In the genomic region with DNA sequence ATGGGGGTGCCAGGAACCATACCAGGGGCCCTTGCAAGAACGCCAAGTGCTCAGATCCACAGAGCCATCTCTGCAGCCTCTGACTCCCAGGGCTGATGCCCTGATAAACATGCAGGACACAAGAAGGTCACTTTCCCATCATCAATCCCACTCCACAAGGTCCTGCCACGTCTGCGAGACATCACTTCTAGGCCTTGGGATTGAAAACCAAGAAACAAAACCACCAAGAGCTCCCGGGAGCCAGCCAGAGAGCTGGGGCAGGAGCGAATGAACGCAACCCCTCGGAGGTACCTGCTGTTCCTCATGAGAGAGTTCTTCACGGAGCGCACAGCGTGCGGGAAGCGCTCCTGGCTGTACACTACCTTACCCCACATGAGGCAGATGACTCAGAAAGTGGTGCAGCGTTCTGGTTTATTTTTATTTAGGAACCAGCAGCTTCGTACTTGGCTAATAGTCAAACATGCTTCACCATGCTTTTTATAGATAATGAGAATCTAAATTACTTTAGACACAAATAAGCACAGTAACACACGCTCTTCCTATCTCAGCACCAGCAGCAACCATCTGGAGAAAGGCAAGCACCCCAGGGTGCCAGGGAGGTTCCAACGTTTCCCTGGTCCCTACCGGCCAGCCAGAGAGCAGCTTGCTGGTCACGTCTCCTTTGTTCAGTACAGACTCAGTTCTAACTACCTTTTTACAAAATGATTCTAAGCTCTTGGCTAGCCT, we compare ENCODE assay signal across 18 mouse cellular contexts. TPM values are rescaled to one million over a fixed set of nuclear protein-coding genes. Genes with fewer than 3 reads are reported as not detected.
DNase-seq lines count a peak whose midpoint lies in the region; ATAC-seq and TF ChIP-seq lines count a peak whose summit lies in the region.
"Had no signal": no experiment of that assay in that cellular context is flagged by ENCODE, and none has a peak within 500 bp of the region (broad histone marks: within the 10 kb centered on the region; RNA-seq: fewer than 3 reads in every experiment).

No protein-coding gene starts in this region.

- whole genome bisulfite sequencing in midbrain, embryonic 11.5 days: 87% methylated on average over 18 of the region's 18 CpGs

- TF ChIP-seq POLR2A in cortical plate, adult 2 months (IDR thresholded peaks at IDR 0.05; ENCODE audit: extremely low read depth, insufficient read depth, low read length): no peak

- TF ChIP-seq CTCF in cortical plate, adult 2 months (IDR thresholded peaks at IDR 0.05; ENCODE audit: extremely low read depth, insufficient read depth, low read length): no peak

- no peaks in the 10 kb centered on the region for H3K9me3 ChIP-seq in midbrain, embryonic 11.5 days (ENCODE audit: control insufficient read depth, low read length)
- H3K9me3 ChIP-seq: forebrain, embryonic 10.5 days; heart, embryonic 10.5 days; hindbrain, embryonic 12.5 days; intestine, embryonic 15.5 days had no signal

- no peak overlapping the region for H3K4me2 ChIP-seq in midbrain, embryonic 11.5 days
- H3K4me2 ChIP-seq: hindbrain, embryonic 12.5 days; intestine, embryonic 15.5 days; liver, embryonic 11.5 days had no signal

- H3K4me3 ChIP-seq in cortical plate, adult 2 months (ENCODE audit: insufficient read depth, low read length): no peak overlapping the region
- H3K4me3 ChIP-seq in midbrain, embryonic 11.5 days (ENCODE audit: low read depth, low read length): no peak overlapping the region
- H3K4me3 ChIP-seq: forebrain, embryonic 10.5 days; gastrocnemius, adult 2 months; heart, embryonic 10.5 days; hindbrain, embryonic 12.5 days; intestine, embryonic 15.5 days had no signal

- H3K36me3 ChIP-seq in midbrain, embryonic 11.5 days (ENCODE audit: control insufficient read depth, insufficient read depth, low read length): no peaks in the 10 kb centered on the region

- no peak for ATAC-seq in midbrain, embryonic 11.5 days (ENCODE audit: low FRiP score)
- ATAC-seq in megakaryocyte progenitor cell, adult 5-6 weeks (replicated peaks; ENCODE audit: poor library complexity): no peak
- ATAC-seq: intestine, embryonic 15.5 days had no signal

- no peak overlapping the region for H3K9ac ChIP-seq in midbrain, embryonic 11.5 days (ENCODE audit: low read length)
- H3K9ac ChIP-seq: hindbrain, embryonic 12.5 days; intestine, embryonic 15.5 days had no signal

- no peaks in the 10 kb centered on the region for H3K27me3 ChIP-seq in midbrain, embryonic 11.5 days (ENCODE audit: control insufficient read depth, insufficient read depth, low read length)
- H3K27me3 ChIP-seq: hindbrain, embryonic 12.5 days; intestine, embryonic 15.5 days had no signal

- 0 out of 2 replicates have a peak overlapping the region, but pooled peaks have one; percentile 8 for H3K27ac ChIP-seq in cortical plate, adult 2 months (ENCODE audit: insufficient read depth, low read length)
- no peak overlapping the region for H3K27ac ChIP-seq in midbrain, embryonic 11.5 days (ENCODE audit: low read depth, low read length)
- H3K27ac ChIP-seq: forebrain, embryonic 10.5 days; gastrocnemius, adult 2 months; heart, embryonic 10.5 days; hindbrain, embryonic 12.5 days; intestine, embryonic 15.5 days had no signal

- peaks cover 3% of the 10 kb centered on the region; the same call in 1 of the 2 replicates for H3K4me1 ChIP-seq in cortical plate, adult 2 months (ENCODE audit: control insufficient read depth, insufficient read depth, low read length)
- no peaks in the 10 kb centered on the region for H3K4me1 ChIP-seq in midbrain, embryonic 11.5 days (ENCODE audit: control insufficient read depth, insufficient read depth, low read length)
- H3K4me1 ChIP-seq: forebrain, embryonic 10.5 days; heart, embryonic 10.5 days; hindbrain, embryonic 12.5 days; intestine, embryonic 15.5 days had no signal

- peak; percentile 55 for DNase-seq in layer of hippocampus, adult 9-11 months
- DNase-seq in layer of hippocampus, postnatal 14 days (ENCODE audit: low spot score in 2 of 2): no peak
- peak; percentile 79 for DNase-seq in cerebellum, adult 11 months
- peak; percentile 78 for DNase-seq in cerebellum, adult 8-10 months
- DNase-seq in midbrain, embryonic 11.5 days (ENCODE audit: low spot score, missing footprints): no peak
- DNase-seq: gastrocnemius, adult 2 months; heart, postnatal 10 days; kidney, postnatal 36 days; lung, adult 18-20 months; lung, postnatal 14 days; thymus, adult 18-20 months had no signal

RNA-seq across cellular contexts. Expression of a gene that starts 53.0 kb away (rescaled TPM):
- total RNA-seq in layer of hippocampus, postnatal 14 days (2021): 1 to 10 TPM; 5.2 to 6.1 TPM
- 4.7 and 5.8 TPM in 2 replicates for polyA plus RNA-seq in cortical plate, adult 2 months (2012; rRNA removed)
- polyA plus RNA-seq in midbrain, embryonic 11.5 days (2014; fragmentation: Nextera tagmentation; extraction: Ambion mirVana): 8.1 and 8.9 TPM in 2 replicates
- total RNA-seq in megakaryocyte progenitor cell, adult 5-6 weeks (2015): 11.9 and 12.0 TPM in 2 replicates
- total RNA-seq in megakaryocyte progenitor cell, adult 5-6 weeks (2017): 5.1 and 5.2 TPM in 2 replicates

RNA-seq across cellular contexts. Expression of a gene that starts 53.4 kb away (rescaled TPM):
- total RNA-seq in layer of hippocampus, postnatal 14 days (2021): 10 to 100 TPM; 62.4 to 75.0 TPM
- polyA plus RNA-seq in cortical plate, adult 2 months (2012; rRNA removed): 69.4 and 73.0 TPM in 2 replicates
- 111 and 120 TPM in 2 replicates for polyA plus RNA-seq in midbrain, embryonic 11.5 days (2014; fragmentation: Nextera tagmentation; extraction: Ambion mirVana)
- 160 and 162 TPM in 2 replicates for total RNA-seq in megakaryocyte progenitor cell, adult 5-6 weeks (2015)
- 131 and 134 TPM in 2 replicates for total RNA-seq in megakaryocyte progenitor cell, adult 5-6 weeks (2017)

RNA-seq across cellular contexts. Expression of a gene that starts 59.8 kb away (rescaled TPM):
- 10 to 100 TPM; 18.1 to 19.3 TPM for total RNA-seq in layer of hippocampus, postnatal 14 days (2021)
- 20.3 and 20.7 TPM in 2 replicates for polyA plus RNA-seq in cortical plate, adult 2 months (2012; rRNA removed)
- 24.2 and 24.3 TPM in 2 replicates for polyA plus RNA-seq in midbrain, embryonic 11.5 days (2014; fragmentation: Nextera tagmentation; extraction: Ambion mirVana)
- total RNA-seq in megakaryocyte progenitor cell, adult 5-6 weeks (2015): 8.5 and 14.5 TPM in 2 replicates
- total RNA-seq in megakaryocyte progenitor cell, adult 5-6 weeks (2017): 27.3 and 38.0 TPM in 2 replicates

Comparison
In these comparisons a context has a peak if more than half of its experiments do, and no peak if none do; other contexts are left out.
1. DNase-seq: peak in layer of hippocampus, adult 9-11 months (single experiment), cerebellum, adult 11 months (single experiment) and cerebellum, adult 8-10 months (single experiment); none in layer of hippocampus, postnatal 14 days (0 of 2) and midbrain, embryonic 11.5 days (single experiment).